13 mouse cellular contexts compared by ENCODE assay signal in genomic region chr10:15541797-15542350, GRCm38 (mm10).
A peak's percentile ranks its signal among the peaks of the same experiment; 100 is the strongest.
DNase-seq lines count a peak whose midpoint lies in the region; ATAC-seq lines count a peak whose summit lies in the region.
"Had no signal": no experiment of that assay in that cellular context is flagged by ENCODE, and none has a peak within 500 bp of the region (broad histone marks: within the 10 kb centered on the region; RNA-seq: fewer than 3 reads in every experiment).

No protein-coding gene starts in this region.

- no peak overlapping the region for H3K9ac ChIP-seq in hindbrain, embryonic 13.5 days
- H3K9ac ChIP-seq in forebrain, embryonic 14.5 days (ENCODE audit: low read length) = no peak overlapping the region
- no peak overlapping the region for H3K9ac ChIP-seq in midbrain, embryonic 16.5 days (ENCODE audit: low read depth, low read length)
- H3K9ac ChIP-seq in heart, embryonic 12.5 days = no peak overlapping the region
- H3K9ac ChIP-seq: liver, embryonic 14.5 days had no signal

- H3K36me3 ChIP-seq in hindbrain, embryonic 13.5 days = no peaks in the 10 kb centered on the region
- H3K36me3 ChIP-seq in hindbrain, embryonic 10.5 days = no peaks in the 10 kb centered on the region
- no peaks in the 10 kb centered on the region for H3K36me3 ChIP-seq in forebrain, embryonic 14.5 days (ENCODE audit: control insufficient read depth, insufficient read depth, low read length)
- no peaks in the 10 kb centered on the region for H3K36me3 ChIP-seq in midbrain, embryonic 16.5 days (ENCODE audit: control insufficient read depth, insufficient read depth, low read length)
- no peaks in the 10 kb centered on the region for H3K36me3 ChIP-seq in heart, embryonic 12.5 days

- no peaks in the 10 kb centered on the region for H3K9me3 ChIP-seq in hindbrain, embryonic 13.5 days
- H3K9me3 ChIP-seq in hindbrain, embryonic 10.5 days = no peaks in the 10 kb centered on the region
- H3K9me3 ChIP-seq in forebrain, embryonic 14.5 days (replicated peaks; ENCODE audit: control insufficient read depth, low read length) = no peaks in the 10 kb centered on the region
- H3K9me3 ChIP-seq in midbrain, embryonic 16.5 days (replicated peaks; ENCODE audit: control insufficient read depth, low read length, poor library complexity, severe bottlenecking) = no peaks in the 10 kb centered on the region
- no peaks in the 10 kb centered on the region for H3K9me3 ChIP-seq in heart, embryonic 12.5 days (replicated peaks)

- no peak overlapping the region for H3K27ac ChIP-seq in hindbrain, embryonic 13.5 days
- H3K27ac ChIP-seq in hindbrain, embryonic 10.5 days = no peak overlapping the region
- no peak overlapping the region for H3K27ac ChIP-seq in forebrain, embryonic 14.5 days (ENCODE audit: low read depth, low read length)
- no peak overlapping the region for H3K27ac ChIP-seq in midbrain, embryonic 16.5 days (ENCODE audit: low read length)
- H3K27ac ChIP-seq in heart, embryonic 12.5 days (ENCODE audit: poor library complexity, severe bottlenecking) = no peak overlapping the region
- H3K27ac ChIP-seq: liver, embryonic 14.5 days; stomach, postnatal 0 days had no signal

- no peaks in the 10 kb centered on the region for H3K4me1 ChIP-seq in hindbrain, embryonic 13.5 days (replicated peaks)
- H3K4me1 ChIP-seq in hindbrain, embryonic 10.5 days (replicated peaks) = 0 out of 2 replicates have a peak, but pooled peaks cover 7% of the 10 kb centered on the region
- no peaks in the 10 kb centered on the region for H3K4me1 ChIP-seq in forebrain, embryonic 14.5 days (ENCODE audit: control insufficient read depth, insufficient read depth, low read length)
- H3K4me1 ChIP-seq in midbrain, embryonic 16.5 days (ENCODE audit: control insufficient read depth, insufficient read depth, low read length) = 0 out of 2 replicates have a peak, but pooled peaks cover 3% of the 10 kb centered on the region
- no peaks in the 10 kb centered on the region for H3K4me1 ChIP-seq in heart, embryonic 12.5 days (replicated peaks)

- H3K4me2 ChIP-seq in hindbrain, embryonic 13.5 days = no peak overlapping the region
- H3K4me2 ChIP-seq in forebrain, embryonic 14.5 days (ENCODE audit: low read length) = no peak overlapping the region
- H3K4me2 ChIP-seq in midbrain, embryonic 16.5 days (ENCODE audit: low read length) = no peak overlapping the region
- no peak overlapping the region for H3K4me2 ChIP-seq in heart, embryonic 12.5 days

- 42% methylated on average over 2 of the region's 2 CpGs for WGBS in hindbrain, embryonic 13.5 days
- 34% methylated on average over 2 of the region's 2 CpGs for WGBS in hindbrain, embryonic 10.5 days
- 32% methylated on average over 2 of the region's 2 CpGs for WGBS in forebrain, embryonic 14.5 days
- WGBS in midbrain, embryonic 16.5 days = 27% methylated on average over 2 of the region's 2 CpGs
- 33% methylated on average over 2 of the region's 2 CpGs for WGBS in heart, embryonic 12.5 days

- H3K27me3 ChIP-seq in hindbrain, embryonic 13.5 days = no peaks in the 10 kb centered on the region
- no peaks in the 10 kb centered on the region for H3K27me3 ChIP-seq in hindbrain, embryonic 10.5 days (ENCODE audit: insufficient read depth, poor library complexity, severe bottlenecking)
- H3K27me3 ChIP-seq in forebrain, embryonic 14.5 days (replicated peaks; ENCODE audit: control insufficient read depth, insufficient read depth, low read length) = no peaks in the 10 kb centered on the region
- no peaks in the 10 kb centered on the region for H3K27me3 ChIP-seq in midbrain, embryonic 16.5 days (ENCODE audit: control insufficient read depth, insufficient read depth, low read depth, low read length)
- H3K27me3 ChIP-seq in heart, embryonic 12.5 days (replicated peaks) = no peaks in the 10 kb centered on the region
- H3K27me3 ChIP-seq: CH12.LX had no signal

- no peak for DNase-seq in hindbrain, embryonic 10.5 days (ENCODE audit: low spot score)
- peak; percentile 63 for DNase-seq in adipocyte (ENCODE audit: low spot score)
- DNase-seq in forebrain, embryonic 14.5 days (ENCODE audit: low spot score) = peak; percentile 46
- DNase-seq: adrenal gland, adult 2 months; kidney, adult 2 months; thymus, postnatal 25 days had no signal

- no peak overlapping the region for H3K4me3 ChIP-seq in hindbrain, embryonic 13.5 days
- H3K4me3 ChIP-seq in hindbrain, embryonic 10.5 days = no peak overlapping the region
- H3K4me3 ChIP-seq in forebrain, embryonic 14.5 days (ENCODE audit: low read depth, low read length) = no peak overlapping the region
- no peak overlapping the region for H3K4me3 ChIP-seq in midbrain, embryonic 16.5 days (ENCODE audit: low read depth, low read length)
- H3K4me3 ChIP-seq in heart, embryonic 12.5 days = no peak overlapping the region

- peak; percentile 52; the same call in 1 of the 2 replicates for ATAC-seq in hindbrain, embryonic 13.5 days (ENCODE audit: low FRiP score)
- peak; percentile 48; the same call in 1 of the 2 replicates for ATAC-seq in forebrain, embryonic 14.5 days
- ATAC-seq in midbrain, embryonic 16.5 days = peak; percentile 72
- no peak for ATAC-seq in heart, embryonic 12.5 days (ENCODE audit: insufficient number of reproducible peaks, low FRiP score)
- no peak for ATAC-seq in megakaryocyte progenitor cell, adult 5-6 weeks (replicated peaks; ENCODE audit: poor library complexity)

Comparison
In these comparisons a context has a peak if more than half of its experiments do, and no peak if none do; other contexts are left out.
1. ATAC-seq: peak in hindbrain, embryonic 13.5 days (single experiment), forebrain, embryonic 14.5 days (single experiment) and midbrain, embryonic 16.5 days (single experiment); none in heart, embryonic 12.5 days (single experiment) and megakaryocyte progenitor cell, adult 5-6 weeks (single experiment).